Mouse (Mus musculus) midbrain, postnatal 0 days (tissue): ENCODE measurements around the gene 4931423N10Rik. TPM values are rescaled to one million over a fixed set of nuclear protein-coding genes. Genes with fewer than 3 reads are reported as not detected.

Experiments used
- ATAC-seq: fragments of 200-750 bp; cut with Nextera tagmentation; 2 replicates; pipeline ENCODE4 v1.8.0; 2017; ENCODE audit warnings: moderate number of reproducible peaks, mild to moderate bottlenecking, moderate TSS enrichment, moderate library complexity; ENCODE audit not compliant: low FRiP score
- DNase-seq: peaks from one replicate; pipeline ENCODE4 v3.0.0-alpha.2; 2015; ENCODE audit warnings: low spot score
- H3K27ac ChIP-seq: fragments of 300-500 bp; sonication (generic); 2 replicates; pipeline ENCODE4 v1.5.1; 2014; ENCODE audit warnings: low read depth, mild to moderate bottlenecking, low read length, mixed read lengths
- H3K27me3 ChIP-seq: fragments of 300-500 bp; sonication (generic); 2 replicates; pipeline ENCODE4 v1.6.1; 2014; ENCODE audit warnings: low read length, control low read depth, mixed read lengths; ENCODE audit not compliant: insufficient read depth
- H3K36me3 ChIP-seq: fragments of 300-500 bp; sonication (generic); 2 replicates; pipeline ENCODE4 v1.6.1; 2014; ENCODE audit warnings: low read length, control low read depth, mixed read lengths; ENCODE audit not compliant: insufficient read depth
- H3K4me1 ChIP-seq: fragments of 300-500 bp; sonication (generic); 2 replicates; pipeline ENCODE4 v1.6.1; 2014; ENCODE audit warnings: mild to moderate bottlenecking, control low read depth, antibody characterized with exemption, low read length, mixed read lengths; ENCODE audit not compliant: insufficient read depth
- H3K4me2 ChIP-seq: fragments of 300-500 bp; sonication (generic); 2 replicates; pipeline ENCODE4 v1.6.1; 2014; ENCODE audit warnings: low read depth, mild to moderate bottlenecking, low read length, mixed read lengths; ENCODE audit not compliant: poor library complexity, severe bottlenecking
- H3K4me3 ChIP-seq: fragments of 300-500 bp; sonication (generic); 2 replicates; pipeline ENCODE4 v1.5.1; 2014; ENCODE audit warnings: low read depth, mild to moderate bottlenecking, low read length, moderate library complexity
- H3K9ac ChIP-seq: fragments of 300-500 bp; sonication (generic); replicated peaks from 2 replicates; pipeline ENCODE4 v1.6.1; 2014; ENCODE audit warnings: mild to moderate bottlenecking, low read length, moderate library complexity, mixed read lengths; ENCODE audit not compliant: poor library complexity, severe bottlenecking
- H3K9me3 ChIP-seq: fragments of 300-500 bp; sonication (generic); 2 replicates; pipeline ENCODE4 v1.6.1; 2016; ENCODE audit warnings: low read length, control low read depth
- CTCF ChIP-seq: IDR thresholded peaks from 2 replicates; pipeline ENCODE4 v1.5.1; 2016; ENCODE audit warnings: antibody characterized with exemption, mild to moderate bottlenecking
- WGBS: fragments of 180-500 bp; shearing (Covaris S2); extraction: QIAGEN DNeasy Blood & Tissue Kit; methylation state at CpG from one replicate; pipeline ENCODE4 v1.1.7; 2014; 5-methylcytosine and 5-hydroxymethylcytosine counted together
- polyA plus RNA-seq: library from polyadenylated mRNA; unstranded; fragments of >200 nt; fragmentation: Nextera tagmentation; extraction: Ambion mirVana; gene quantifications from 2 replicates; pipeline ENCODE4 v1.2.1, GENCODE M21; 2015
- total RNA-seq: library from RNA; depleted of rRNA; stranded (reverse); fragments of >200 nt; gene quantifications from 2 replicates; pipeline ENCODE4 v1.2.3, GENCODE M21; 2014; rRNA removed

The 4931423N10Rik gene
- total RNA-seq (0.14 and 0.16 TPM in 2 replicates), polyA plus RNA-seq (0.23 and 0.35 TPM in 2 replicates)

GRCm38 (mm10) chr2:23207070-23207526 lies at the start of gene 4931423N10Rik:
TSS of gene 4931423N10Rik (plus strand) at chr2:23207476.
- no peak for ATAC-seq
- no peaks in the 10 kb centered on the region for H3K4me1 ChIP-seq

DNA sequence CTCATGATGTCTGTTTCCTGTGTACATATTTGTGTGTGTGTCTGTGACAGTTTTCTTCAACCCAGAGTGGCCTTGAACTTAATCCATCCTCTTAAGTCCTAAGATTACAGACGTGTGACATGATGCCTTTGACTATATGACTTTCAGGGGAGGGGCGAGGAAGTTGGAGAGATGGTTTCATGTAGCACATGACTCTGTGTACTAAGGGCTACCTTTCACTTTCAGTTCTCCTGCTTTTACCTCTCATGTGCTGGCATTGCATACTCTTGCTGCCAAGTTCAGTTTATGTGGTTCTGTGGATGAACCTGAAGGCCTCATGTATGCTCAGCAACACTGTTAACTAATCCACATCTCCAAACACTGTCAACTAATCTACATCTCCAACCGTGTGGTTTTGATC lies 35.0 kb upstream of the 4931423N10Rik start:
- H3K9ac ChIP-seq = no peak overlapping the region
- no peak for DNase-seq
- H3K36me3 ChIP-seq = peaks cover 42% of the 10 kb centered on the region

More at GRCm38 (mm10) chr2:23207070-23207526, at the start of gene 4931423N10Rik:
- Histone ChIP-seq H3K9me3 (no peaks in the 10 kb centered on the region), H3K27ac (no peak within 1 kb of the TSS), H3K36me3 (no peaks in the 10 kb centered on the region), H3K4me2 (no peak within 1 kb of the TSS), H3K27me3 (no peaks in the 10 kb centered on the region), H3K9ac (no peak within 1 kb of the TSS), H3K4me3 (no peak within 1 kb of the TSS)
- peak; percentile 46 for TF ChIP-seq CTCF
- peak; percentile 8 for DNase-seq
- WGBS = 79% methylated on average over 15 of the region's 15 CpGs

DNA sequence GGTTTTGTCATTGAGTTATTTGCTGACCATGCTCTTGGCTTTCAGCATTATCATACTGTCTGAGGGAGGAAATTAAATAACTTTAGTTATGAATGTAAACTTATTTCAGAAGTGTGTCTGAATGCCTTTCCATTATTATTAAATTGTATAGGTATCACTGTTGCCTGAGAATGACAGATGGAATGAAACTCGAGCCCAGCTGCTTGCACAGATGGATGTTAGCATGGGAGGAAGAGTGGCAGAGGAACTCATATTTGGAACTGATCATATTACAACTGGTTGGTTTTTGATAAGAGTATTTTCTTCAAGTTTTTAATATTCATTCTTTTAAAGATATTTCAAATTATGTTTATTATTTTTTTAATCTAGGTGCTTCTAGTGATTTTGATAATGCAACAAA lies 12.9 kb upstream of the 4931423N10Rik start:
- ATAC-seq = no peak
- Histone ChIP-seq H3K9me3 (no peaks in the 10 kb centered on the region), H3K27me3 (no peaks in the 10 kb centered on the region), H3K4me1 (no peaks in the 10 kb centered on the region), H3K9ac (no peak overlapping the region), H3K27ac (no peak overlapping the region), H3K36me3 (peaks cover 32% of the 10 kb centered on the region), H3K4me3 (no peak overlapping the region), H3K4me2 (no peak overlapping the region)
- no peak for DNase-seq
- no peak for TF ChIP-seq CTCF
- WGBS = 86% methylated on average over 1 of the region's 1 CpGs

More for the DNA sequence above, 35.0 kb upstream of the 4931423N10Rik start:
- H3K4me1 ChIP-seq = no peaks in the 10 kb centered on the region
- H3K9me3 ChIP-seq = no peaks in the 10 kb centered on the region
- no peak overlapping the region for H3K4me2 ChIP-seq
- no peak for ATAC-seq
- no peaks in the 10 kb centered on the region for H3K27me3 ChIP-seq
- H3K4me3 ChIP-seq = no peak overlapping the region
- no peak for TF ChIP-seq CTCF
- 91% methylated on average over 3 of the region's 3 CpGs for WGBS
- H3K27ac ChIP-seq = no peak overlapping the region

DNA sequence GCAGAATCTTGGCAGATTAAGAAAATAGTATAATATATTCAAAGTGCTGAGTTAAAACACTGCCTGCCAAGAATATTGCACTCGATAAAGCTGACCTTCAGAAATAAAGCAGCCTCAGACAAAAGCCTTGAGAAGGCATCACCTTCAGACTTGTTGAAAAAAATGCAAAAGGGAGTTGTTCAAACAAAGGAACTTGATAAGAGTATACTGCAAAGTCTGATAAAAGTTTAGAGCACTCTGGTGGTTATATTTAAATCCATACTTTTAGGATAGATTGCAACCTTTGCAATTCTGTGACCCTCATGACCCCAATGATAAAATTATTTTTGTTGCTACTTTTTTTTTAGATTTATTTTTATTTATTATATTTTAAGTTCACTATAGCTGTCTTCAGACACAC lies 6.2 kb upstream of the 4931423N10Rik start:
- H3K36me3 ChIP-seq = peaks cover 16% of the 10 kb centered on the region
- H3K4me2 ChIP-seq = no peak overlapping the region
- ATAC-seq (no peak), DNase-seq (no peak)
- H3K4me3 ChIP-seq = no peak overlapping the region
- no peaks in the 10 kb centered on the region for H3K27me3 ChIP-seq
- 97% methylated on average over 1 of the region's 1 CpGs for WGBS
- no peak for TF ChIP-seq CTCF
- H3K9ac ChIP-seq = no peak overlapping the region
- H3K4me1 ChIP-seq = no peaks in the 10 kb centered on the region
- no peaks in the 10 kb centered on the region for H3K9me3 ChIP-seq
- H3K27ac ChIP-seq = no peak overlapping the region

- TF ChIP-seq CTCF = no peak
- WGBS = 62% methylated on average over 15 of the region's 15 CpGs
- Histone ChIP-seq H3K27me3 (no peaks in the 10 kb centered on the region), H3K4me2 (no peak overlapping the region), H3K9ac (no peak overlapping the region), H3K27ac (no peak overlapping the region), H3K4me1 (no peaks in the 10 kb centered on the region), H3K36me3 (peaks cover 12% of the 10 kb centered on the region), H3K9me3 (no peaks in the 10 kb centered on the region), H3K4me3 (no peak overlapping the region)
- ATAC-seq (no peak), DNase-seq (no peak)
Observed at GRCm38 (mm10) chr2:23202900-23203670, 4.2 kb upstream of the 4931423N10Rik start.

GRCm38 (mm10) chr2:23213661-23214060 lies 6.4 kb downstream of the 4931423N10Rik start:
- Histone ChIP-seq H3K4me2 (no peak overlapping the region), H3K36me3 (no peaks in the 10 kb centered on the region), H3K4me1 (no peaks in the 10 kb centered on the region), H3K27ac (no peak overlapping the region), H3K27me3 (no peaks in the 10 kb centered on the region), H3K4me3 (no peak overlapping the region), H3K9ac (no peak overlapping the region), H3K9me3 (no peaks in the 10 kb centered on the region)
- DNase-seq (no peak), ATAC-seq (no peak)
- TF ChIP-seq CTCF = no peak
- WGBS = 81% methylated on average over 5 of the region's 5 CpGs
